Mouse (Mus musculus) cerebellum, adult 2 months (tissue): ENCODE measurements at regions not wholly inside any gene's neighbourhood (a gene's known extent, or its start where the extent isn't known, plus 50 kb on each side); places are given as distances from the start of the nearest gene placed in this dataset.

Experiments used
- DNase-seq, 2 experiments: peaks; one replicate each; pipeline ENCODE4 v3.0.0; 2021
- H3K27ac ChIP-seq: fragments of 200-500 bp; 2 replicates; pipeline ENCODE4 v1.5.1; 2012; ENCODE audit warnings: low read length, control low read depth, inconsistent platforms; ENCODE audit not compliant: insufficient read depth
- H3K27me3 ChIP-seq: fragments of 200-500 bp; 2 replicates; pipeline ENCODE4 v1.6.1; 2012; ENCODE audit warnings: inconsistent platforms, mild to moderate bottlenecking, low read length, moderate library complexity; ENCODE audit not compliant: control insufficient read depth, insufficient read depth
- H3K4me1 ChIP-seq: fragments of 200-500 bp; 2 replicates; pipeline ENCODE4 v1.6.1; 2011; ENCODE audit warnings: low read length; ENCODE audit not compliant: control insufficient read depth, insufficient read depth
- H3K4me3 ChIP-seq: fragments of 200-500 bp; replicated peaks from 2 replicates; pipeline ENCODE3; 2011; ENCODE audit warnings: mild to moderate bottlenecking, low read depth, low read length, control low read depth; ENCODE audit not compliant: insufficient read depth
- CTCF ChIP-seq: fragments of 200-500 bp; IDR thresholded peaks from 2 replicates; pipeline ENCODE4 v1.5.1; 2011; ENCODE audit warnings: low read depth, mild to moderate bottlenecking, control low read depth, low read length, moderate library complexity, borderline replicate concordance; ENCODE audit not compliant: insufficient read depth
- POLR2A ChIP-seq: fragments of 200-500 bp; IDR thresholded peaks from 2 replicates; pipeline ENCODE4 v1.6.1; 2011; ENCODE audit warnings: low read length, control low read depth, borderline replicate concordance; ENCODE audit not compliant: insufficient read depth
- WGBS: fragments of 180-500 bp; shearing (Covaris S2); methylation state at CpG from one replicate; pipeline ENCODE4 v1.1.7; 2018; 5-methylcytosine and 5-hydroxymethylcytosine counted together

DNA sequence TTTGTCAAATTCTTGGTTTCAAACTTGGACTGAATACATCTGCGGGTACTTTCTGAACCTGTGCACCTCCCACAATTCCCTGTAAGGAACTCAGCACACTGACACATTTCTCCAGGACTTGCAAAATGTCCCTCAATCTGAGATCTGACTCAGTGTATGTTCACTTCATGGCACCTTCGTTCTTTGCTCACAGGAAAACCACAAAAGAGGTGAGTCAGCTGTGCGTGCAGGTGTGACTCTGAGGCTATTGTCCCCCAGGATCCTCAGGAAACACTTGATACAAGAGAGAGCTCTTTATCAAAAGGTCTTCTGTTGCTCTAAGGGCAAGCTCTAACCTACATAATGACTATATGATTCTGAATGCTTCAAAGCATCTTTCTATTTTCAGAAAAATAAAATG is 88.5 kb upstream of the 1700020N01Rik start:
- no peak overlapping the region for H3K4me3 ChIP-seq
- DNase-seq = no peak
- no peaks in the 10 kb centered on the region for H3K4me1 ChIP-seq
- H3K27ac ChIP-seq = no peak overlapping the region
- 88% methylated on average over 3 of the region's 3 CpGs for WGBS
- H3K27me3 ChIP-seq = no peaks in the 10 kb centered on the region
- TF ChIP-seq CTCF (no peak), POLR2A (no peak)

DNA sequence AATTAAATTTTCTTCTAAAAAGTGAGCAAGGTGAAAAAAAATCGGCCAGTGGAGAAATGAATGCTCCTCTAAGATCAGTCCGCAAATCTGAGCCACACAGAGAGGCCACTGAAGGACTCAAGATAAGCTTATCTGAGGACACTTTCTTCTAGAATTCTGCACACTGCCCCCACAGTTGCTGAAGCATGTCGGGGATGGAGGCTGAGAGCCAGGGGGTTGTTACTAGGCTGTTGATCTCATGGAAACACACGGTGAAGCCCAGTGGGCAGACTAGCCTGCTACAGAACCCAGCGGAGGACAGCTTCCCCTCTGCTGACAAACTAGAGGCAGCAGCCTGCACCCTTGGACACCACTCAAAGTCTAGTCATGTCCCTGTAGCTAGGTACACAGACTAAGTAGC is 81.6 kb upstream of the 1700020N01Rik start:
- no peak for TF ChIP-seq POLR2A
- no peak for TF ChIP-seq CTCF
- H3K27ac ChIP-seq = no peak overlapping the region
- WGBS = 49% methylated on average over 5 of the region's 5 CpGs
- H3K27me3 ChIP-seq = no peaks in the 10 kb centered on the region
- no peak for DNase-seq
- no peaks in the 10 kb centered on the region; the same call in 1 of the 2 replicates for H3K4me1 ChIP-seq
- no peak overlapping the region for H3K4me3 ChIP-seq

DNA sequence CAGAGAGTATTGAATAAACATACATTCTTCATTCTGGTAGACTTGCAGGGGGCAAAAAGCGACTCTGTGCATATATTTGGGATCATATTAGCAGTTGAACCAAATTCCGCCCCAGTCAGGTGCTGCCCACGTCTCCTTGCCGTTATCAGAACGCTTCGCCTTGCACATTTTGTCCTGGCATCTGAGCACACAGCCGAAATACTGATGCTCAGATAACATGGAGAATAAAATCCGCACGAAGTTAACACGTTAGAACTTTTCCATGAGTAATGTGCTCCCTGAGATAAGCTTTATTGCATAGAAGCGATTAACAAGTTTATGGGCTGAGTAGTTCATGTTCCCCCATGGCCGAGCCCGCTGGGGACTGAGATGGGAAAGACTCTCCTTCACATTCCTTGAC is 80.5 kb upstream of the 1700020N01Rik start:
- Histone ChIP-seq H3K27me3 (no peaks in the 10 kb centered on the region), H3K4me1 (no peaks in the 10 kb centered on the region; the same call in 1 of the 2 replicates), H3K4me3 (no peak overlapping the region), H3K27ac (no peak overlapping the region)
- WGBS = 95% methylated on average over 13 of the region's 13 CpGs
- TF ChIP-seq CTCF (no peak), POLR2A (no peak)
- no peak for DNase-seq

DNA sequence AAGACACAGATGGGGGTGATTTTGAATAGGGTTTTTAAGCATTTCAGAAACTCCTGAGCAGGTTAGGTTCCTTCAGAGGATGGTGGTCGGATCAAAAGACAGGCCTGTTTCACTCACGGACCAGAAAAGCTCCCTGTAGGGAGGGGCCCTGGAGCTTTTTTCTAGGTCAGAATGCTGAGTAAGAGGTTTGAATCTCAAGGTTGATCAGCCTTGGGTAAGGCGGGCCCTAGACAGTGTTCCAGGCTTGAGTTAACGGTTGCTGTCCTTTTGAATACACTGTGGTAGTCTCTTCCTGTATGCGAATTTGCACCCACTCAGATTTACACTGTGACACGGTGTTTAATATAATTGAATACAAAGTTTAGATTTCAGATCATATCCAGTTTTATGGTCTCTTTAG is 75.2 kb upstream of the 1700020N01Rik start:
- DNase-seq = no peak
- Histone ChIP-seq H3K27me3 (no peaks in the 10 kb centered on the region), H3K4me1 (no peaks in the 10 kb centered on the region), H3K4me3 (no peak overlapping the region), H3K27ac (no peak overlapping the region)
- WGBS = 88% methylated on average over 6 of the region's 6 CpGs
- TF ChIP-seq CTCF (no peak), POLR2A (no peak)

DNA sequence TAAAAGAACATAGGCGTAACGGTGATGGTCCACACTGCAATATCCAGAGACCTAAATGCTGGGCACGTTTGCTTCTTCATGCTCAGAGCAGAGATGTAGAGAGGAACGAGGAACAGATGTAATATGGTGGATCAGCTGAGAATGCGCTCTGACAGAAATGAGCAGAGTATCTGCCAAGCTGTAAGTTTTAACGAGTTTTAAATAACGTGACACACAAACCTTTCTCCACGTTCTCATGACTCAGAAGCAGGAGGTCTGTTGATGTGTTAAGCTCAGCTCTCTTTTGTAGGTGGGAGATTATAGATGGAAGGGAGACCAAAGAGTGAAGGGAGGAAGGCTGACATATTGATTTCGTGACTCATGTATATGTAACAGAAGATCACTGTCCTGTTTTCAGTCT is 72.1 kb upstream of the 1700020N01Rik start:
- H3K27ac ChIP-seq = no peak overlapping the region
- TF ChIP-seq POLR2A = no peak
- no peak for TF ChIP-seq CTCF
- WGBS = 80% methylated on average over 9 of the region's 9 CpGs
- H3K4me3 ChIP-seq = no peak overlapping the region
- H3K4me1 ChIP-seq = no peaks in the 10 kb centered on the region
- DNase-seq = no peak
- no peaks in the 10 kb centered on the region for H3K27me3 ChIP-seq

DNA sequence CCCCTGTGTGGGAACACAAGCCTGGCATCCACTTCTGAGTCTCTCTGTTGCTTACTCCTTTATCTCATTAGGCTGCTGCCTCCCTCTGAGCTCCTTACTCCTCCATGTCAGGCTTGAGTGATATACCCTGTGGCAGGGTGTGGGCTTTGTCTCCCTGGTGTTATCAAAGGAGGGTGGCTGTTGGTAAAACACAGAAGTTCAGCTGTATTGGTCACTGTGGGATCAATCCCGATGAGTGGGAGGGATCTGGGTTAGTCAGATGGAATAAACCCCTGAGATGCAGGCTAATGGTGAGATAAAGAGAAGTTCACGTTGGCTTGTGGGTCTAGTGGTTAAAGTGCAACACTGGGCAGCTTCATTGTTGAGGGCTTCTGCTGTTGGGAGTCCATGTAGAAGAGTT is 67.4 kb upstream of the 1700020N01Rik start:
- WGBS = 73% methylated on average over 2 of the region's 2 CpGs
- TF ChIP-seq CTCF (no peak), POLR2A (no peak)
- H3K4me3 ChIP-seq = no peak overlapping the region
- no peak for DNase-seq
- H3K4me1 ChIP-seq = no peaks in the 10 kb centered on the region
- no peak overlapping the region for H3K27ac ChIP-seq
- no peaks in the 10 kb centered on the region for H3K27me3 ChIP-seq

DNA sequence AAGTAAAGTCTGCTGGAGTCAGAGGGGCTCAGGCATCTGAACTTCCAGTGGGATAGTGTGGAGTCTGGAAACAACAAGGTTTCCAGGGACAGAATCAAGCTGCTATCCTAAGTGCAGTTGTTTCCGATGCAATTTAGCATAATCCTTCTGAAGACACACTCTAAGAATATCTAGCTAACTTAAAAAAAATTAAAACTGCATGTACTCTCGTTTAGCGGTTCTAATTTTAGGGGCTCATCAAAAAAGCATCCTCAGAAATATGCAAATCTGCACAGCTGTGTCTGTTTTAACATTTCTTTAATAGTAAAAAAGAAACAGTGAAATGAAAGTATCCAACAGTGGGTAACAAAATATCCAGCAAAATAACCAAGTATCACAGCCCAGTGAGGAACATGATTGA is 64.5 kb upstream of the 1700020N01Rik start:
- Histone ChIP-seq H3K4me1 (no peaks in the 10 kb centered on the region), H3K4me3 (no peak overlapping the region), H3K27ac (no peak overlapping the region), H3K27me3 (no peaks in the 10 kb centered on the region)
- no peak for DNase-seq
- 86% methylated on average over 3 of the region's 3 CpGs for WGBS
- TF ChIP-seq CTCF (no peak), POLR2A (no peak)

DNA sequence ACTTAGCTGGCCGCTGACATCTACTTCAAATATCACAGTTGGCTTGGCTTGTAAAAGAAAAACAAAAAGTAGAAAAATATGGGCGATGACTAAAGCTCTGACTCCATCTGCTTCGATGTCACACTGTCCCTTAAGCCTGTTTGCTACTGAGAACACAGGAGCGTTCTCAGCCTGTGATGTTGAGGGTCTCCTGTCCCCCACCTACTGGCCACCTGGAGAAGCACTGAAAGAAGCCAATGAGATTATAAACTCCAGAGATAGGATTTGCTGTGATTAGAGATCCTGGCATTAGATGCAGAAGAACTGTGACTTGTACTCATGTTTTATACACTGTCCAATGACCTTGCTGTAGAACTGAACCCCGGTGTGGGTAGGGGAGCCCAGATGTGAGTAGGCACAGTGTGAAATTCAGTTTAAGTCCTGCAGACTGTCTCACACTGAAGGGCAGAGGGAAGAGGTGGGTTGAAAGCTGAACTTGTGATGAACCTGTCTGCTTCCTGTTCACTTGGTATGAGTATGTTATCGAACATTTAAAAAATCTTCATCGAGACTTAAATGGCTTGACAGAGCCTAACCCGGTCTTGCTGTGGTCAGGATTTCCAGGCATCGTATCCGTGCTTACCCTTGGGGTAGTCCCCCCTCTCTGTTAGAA is 63.7 kb upstream of the 1700020N01Rik start:
- WGBS = 73% methylated on average over 10 of the region's 10 CpGs
- no peaks in the 10 kb centered on the region for H3K4me1 ChIP-seq
- no peaks in the 10 kb centered on the region for H3K27me3 ChIP-seq
- no peak overlapping the region for H3K4me3 ChIP-seq
- TF ChIP-seq CTCF (no peak), POLR2A (no peak)
- DNase-seq = no peak
- H3K27ac ChIP-seq = no peak overlapping the region
